27 mouse cellular contexts compared by ENCODE assay signal in the genomic region with DNA sequence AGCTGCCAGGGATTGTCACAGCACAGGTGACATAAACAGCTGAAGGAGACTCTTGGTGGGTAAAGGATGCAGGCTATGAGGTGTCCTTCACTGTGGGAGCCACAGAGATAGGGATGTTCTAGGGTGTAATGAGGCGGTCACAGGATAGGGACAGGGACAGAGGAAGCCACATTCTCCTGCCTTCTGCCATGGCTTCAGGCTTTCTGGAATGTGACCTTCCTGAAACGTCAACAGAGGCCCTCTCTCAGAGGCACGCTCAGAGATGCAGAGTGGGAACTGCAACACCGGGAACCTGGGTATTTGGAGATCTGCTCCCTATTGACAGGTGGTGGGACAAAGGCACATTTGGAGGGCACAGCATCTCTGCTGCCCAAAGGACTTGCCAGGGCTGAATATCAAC. TPM values are rescaled to one million over a fixed set of nuclear protein-coding genes. Genes with fewer than 3 reads are reported as not detected.
A peak's percentile ranks its signal among the peaks of the same experiment; 100 is the strongest.
DNase-seq lines count a peak whose midpoint lies in the region; ATAC-seq lines count a peak whose summit lies in the region.
"Had no signal": no experiment of that assay in that cellular context is flagged by ENCODE, and none has a peak within 500 bp of the region (broad histone marks: within the 10 kb centered on the region; RNA-seq: fewer than 3 reads in every experiment).

No protein-coding gene starts in this region.

- H3K27ac ChIP-seq in hindbrain, embryonic 15.5 days (replicated peaks): peak overlapping the region; percentile 63
- no peak overlapping the region for H3K27ac ChIP-seq in hindbrain, embryonic 11.5 days (ENCODE audit: low read depth, low read length)
- H3K27ac ChIP-seq in hindbrain, embryonic 16.5 days (ENCODE audit: low read depth, low read length): peak overlapping the region; percentile 16
- H3K27ac ChIP-seq: heart, embryonic 15.5 days; limb, embryonic 13.5 days; liver, embryonic 12.5 days had no signal

- H3K4me1 ChIP-seq in hindbrain, embryonic 15.5 days (replicated peaks): peaks cover 19% of the 10 kb centered on the region
- no peaks in the 10 kb centered on the region for H3K4me1 ChIP-seq in hindbrain, embryonic 11.5 days (replicated peaks; ENCODE audit: control insufficient read depth, insufficient read depth, low read length)
- peaks cover 7% of the 10 kb centered on the region for H3K4me1 ChIP-seq in hindbrain, embryonic 16.5 days (ENCODE audit: control insufficient read depth, insufficient read depth, low read depth, low read length)
- H3K4me1 ChIP-seq: limb, embryonic 13.5 days; liver, embryonic 12.5 days had no signal

- no peak overlapping the region for H3K9ac ChIP-seq in hindbrain, embryonic 15.5 days
- no peak overlapping the region for H3K9ac ChIP-seq in hindbrain, embryonic 11.5 days (ENCODE audit: low read depth, low read length)
- H3K9ac ChIP-seq in hindbrain, embryonic 16.5 days (ENCODE audit: low read depth, low read length): no peak overlapping the region
- H3K9ac ChIP-seq: heart, embryonic 15.5 days; limb, embryonic 13.5 days; liver, embryonic 12.5 days had no signal

- 54% methylated on average over 4 of the region's 4 CpGs for WGBS in hindbrain, embryonic 15.5 days
- 67% methylated on average over 4 of the region's 4 CpGs for WGBS in hindbrain, embryonic 11.5 days
- WGBS in hindbrain, embryonic 16.5 days: 50% methylated on average over 4 of the region's 4 CpGs

- DNase-seq in cerebellum, postnatal 14 days: peak; percentile 37 to 48
- DNase-seq in cerebellum, adult 9-10 months: no peak
- no peak for DNase-seq in hindbrain, embryonic 11.5 days (ENCODE audit: low spot score)
- peak; percentile 28 for DNase-seq in brain, adult 2 months (ENCODE audit: low read depth, low spot score)
- DNase-seq in spleen, postnatal 36 days (ENCODE audit: low spot score in 2 of 2): no peak
- no peak for DNase-seq in adrenal gland, adult 18-20 months (ENCODE audit: low spot score in 2 of 2)
- DNase-seq: adrenal gland, postnatal 36 days; heart, postnatal 36 days; kidney, adult 8-10 months; lung, adult 18-20 months; lung, postnatal 14 days; right cerebral cortex, postnatal 14 days had no signal

- no peaks in the 10 kb centered on the region for H3K27me3 ChIP-seq in hindbrain, embryonic 15.5 days
- H3K27me3 ChIP-seq in hindbrain, embryonic 11.5 days (ENCODE audit: control insufficient read depth, insufficient read depth, low read length): no peaks in the 10 kb centered on the region
- H3K27me3 ChIP-seq in hindbrain, embryonic 16.5 days (replicated peaks; ENCODE audit: control insufficient read depth, insufficient read depth, low read length): no peaks in the 10 kb centered on the region
- H3K27me3 ChIP-seq: heart, embryonic 15.5 days; limb, embryonic 13.5 days; liver, embryonic 12.5 days had no signal

- no peaks in the 10 kb centered on the region for H3K36me3 ChIP-seq in hindbrain, embryonic 15.5 days
- H3K36me3 ChIP-seq in hindbrain, embryonic 11.5 days (ENCODE audit: control insufficient read depth, insufficient read depth, low read length): no peaks in the 10 kb centered on the region
- H3K36me3 ChIP-seq in hindbrain, embryonic 16.5 days (ENCODE audit: control insufficient read depth, insufficient read depth, low read length): no peaks in the 10 kb centered on the region

- H3K9me3 ChIP-seq in hindbrain, embryonic 15.5 days: no peaks in the 10 kb centered on the region
- no peaks in the 10 kb centered on the region for H3K9me3 ChIP-seq in hindbrain, embryonic 11.5 days (ENCODE audit: control insufficient read depth, low read length)
- H3K9me3 ChIP-seq in hindbrain, embryonic 16.5 days (ENCODE audit: control insufficient read depth, low read length): no peaks in the 10 kb centered on the region
- H3K9me3 ChIP-seq: heart, embryonic 15.5 days; limb, embryonic 13.5 days; liver, embryonic 12.5 days had no signal

- no peak for ATAC-seq in hindbrain, embryonic 15.5 days (ENCODE audit: low FRiP score, low read depth)
- ATAC-seq in hindbrain, embryonic 11.5 days (ENCODE audit: low FRiP score): no peak
- ATAC-seq in hindbrain, embryonic 16.5 days: no peak
- ATAC-seq: liver, embryonic 12.5 days had no signal

- H3K4me3 ChIP-seq in hindbrain, embryonic 15.5 days: no peak overlapping the region
- H3K4me3 ChIP-seq in hindbrain, embryonic 11.5 days (ENCODE audit: low read depth, low read length): no peak overlapping the region
- H3K4me3 ChIP-seq in hindbrain, embryonic 16.5 days (ENCODE audit: low read length): no peak overlapping the region
- H3K4me3 ChIP-seq: heart, embryonic 15.5 days; limb, embryonic 13.5 days; liver, embryonic 12.5 days had no signal

- no peak overlapping the region for H3K4me2 ChIP-seq in hindbrain, embryonic 15.5 days
- no peak overlapping the region for H3K4me2 ChIP-seq in hindbrain, embryonic 11.5 days (replicated peaks; ENCODE audit: low read depth, low read length)
- no peak overlapping the region for H3K4me2 ChIP-seq in hindbrain, embryonic 16.5 days (ENCODE audit: low read length)
- H3K4me2 ChIP-seq: heart, embryonic 15.5 days; limb, embryonic 13.5 days; liver, embryonic 12.5 days had no signal

RNA-seq across cellular contexts. Expression of a gene that starts 5.6 kb away (rescaled TPM):
- polyA plus RNA-seq in hindbrain, embryonic 15.5 days (2015; fragmentation: Nextera tagmentation; extraction: Ambion mirVana): 1.1 and 1.6 TPM in 2 replicates
- polyA plus RNA-seq in hindbrain, embryonic 11.5 days (2014; fragmentation: Nextera tagmentation; extraction: Ambion mirVana): 0.31 and 0.85 TPM in 2 replicates
- 0.86 and 1.8 TPM in 2 replicates for polyA plus RNA-seq in hindbrain, embryonic 16.5 days (2015; fragmentation: Nextera tagmentation; extraction: Ambion mirVana)
- 1 to 10 TPM in 1 of 2 experiments, under 1 TPM in 1; 0.50 to 1.3 TPM for total RNA-seq in adrenal gland, adult 18-20 months (2021)
- total RNA-seq: megakaryocyte progenitor cell, adult 5-6 weeks had no signal
- polyA plus RNA-seq: liver, embryonic 12.5 days had no signal

RNA-seq across cellular contexts. Expression of a gene that starts 17.1 kb away (rescaled TPM):
- polyA plus RNA-seq in hindbrain, embryonic 15.5 days (2015; fragmentation: Nextera tagmentation; extraction: Ambion mirVana): not detected in 2 replicates
- polyA plus RNA-seq in hindbrain, embryonic 11.5 days (2014; fragmentation: Nextera tagmentation; extraction: Ambion mirVana): not detected in 2 replicates
- not detected in 2 replicates for polyA plus RNA-seq in hindbrain, embryonic 16.5 days (2015; fragmentation: Nextera tagmentation; extraction: Ambion mirVana)
- total RNA-seq in adrenal gland, adult 18-20 months (2021): not detected
- total RNA-seq: adrenal gland, postnatal 36 days; ES-E14; gastrocnemius, adult 18-20 months; heart, postnatal 36 days; layer of hippocampus, adult 18-20 months; layer of hippocampus, postnatal 36 days; left cerebral cortex, postnatal 14 days; megakaryocyte progenitor cell, adult 5-6 weeks had no signal
- polyA plus RNA-seq: embryonic facial prominence, embryonic 11.5 days; gonadal fat pad, adult 2 months; heart, embryonic 15.5 days; intestine, embryonic 14.5 days; limb, embryonic 13.5 days; liver, embryonic 12.5 days; urinary bladder, adult 2 months had no signal

Comparison
In these comparisons a context has a peak if more than half of its experiments do, and no peak if none do; other contexts are left out.
1. DNase-seq: peak in cerebellum, postnatal 14 days (2 of 2) and brain, adult 2 months (single experiment); none in cerebellum, adult 9-10 months (single experiment), hindbrain, embryonic 11.5 days (single experiment), spleen, postnatal 36 days (0 of 2) and adrenal gland, adult 18-20 months (0 of 2).